Mouse (Mus musculus): ENCODE measurements around the gene 2510009E07Rik.
"Not testable (repeated sequence)": the region's sequence is repeated elsewhere in the genome, so short reads cannot be mapped to it uniquely, and the experiment has no call there.

The 2510009E07Rik gene

GRCm38 (mm10) chr16:21673651-21674050 lies 20.8 kb downstream of the 2510009E07Rik start:
- not testable (repeated sequence) for DNase-seq

DNA sequence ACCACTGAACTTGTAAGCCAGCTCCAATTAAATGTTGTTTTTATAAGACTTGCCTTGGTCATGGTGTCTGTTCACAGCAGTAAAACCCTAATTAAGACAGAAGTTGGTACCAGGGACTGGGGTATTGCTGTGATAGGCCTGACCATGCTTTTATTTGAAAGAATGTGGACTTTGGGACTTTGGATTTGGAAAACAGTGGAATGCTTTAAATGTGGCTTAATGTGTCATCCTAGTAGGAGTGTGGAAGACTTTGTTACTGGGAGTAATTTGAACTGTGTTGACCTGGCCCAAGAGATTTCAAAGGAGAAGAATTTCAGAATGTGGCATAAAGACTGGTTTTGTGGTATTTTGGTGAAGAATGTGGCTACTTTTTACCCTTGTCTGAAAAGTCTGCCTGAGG lies 21.4 kb downstream of the 2510009E07Rik start:
- not testable (repeated sequence) for DNase-seq

- no peak for DNase-seq
Observed at GRCm38 (mm10) chr16:21671878-21672277, 22.6 kb downstream of the 2510009E07Rik start.

GRCm38 (mm10) chr16:21665423-21665986 lies 29.0 kb downstream of the 2510009E07Rik start:
- no peak for DNase-seq

- no peak for DNase-seq
Observed at GRCm38 (mm10) chr16:21664633-21665363, 29.7 kb downstream of the 2510009E07Rik start.

GRCm38 (mm10) chr16:21655961-21656360 lies 38.5 kb downstream of the 2510009E07Rik start:
- no peak for DNase-seq

- DNase-seq: no peak
Observed at GRCm38 (mm10) chr16:21655291-21655690, 39.2 kb downstream of the 2510009E07Rik start.

GRCm38 (mm10) chr16:21654384-21654783 lies 40.1 kb downstream of the 2510009E07Rik start:
- DNase-seq: no peak

GRCm38 (mm10) chr16:21653151-21653550 lies 41.3 kb downstream of the 2510009E07Rik start:
- DNase-seq: no peak

GRCm38 (mm10) chr16:21651161-21651560 lies 43.3 kb downstream of the 2510009E07Rik start:
- no peak for DNase-seq

DNA sequence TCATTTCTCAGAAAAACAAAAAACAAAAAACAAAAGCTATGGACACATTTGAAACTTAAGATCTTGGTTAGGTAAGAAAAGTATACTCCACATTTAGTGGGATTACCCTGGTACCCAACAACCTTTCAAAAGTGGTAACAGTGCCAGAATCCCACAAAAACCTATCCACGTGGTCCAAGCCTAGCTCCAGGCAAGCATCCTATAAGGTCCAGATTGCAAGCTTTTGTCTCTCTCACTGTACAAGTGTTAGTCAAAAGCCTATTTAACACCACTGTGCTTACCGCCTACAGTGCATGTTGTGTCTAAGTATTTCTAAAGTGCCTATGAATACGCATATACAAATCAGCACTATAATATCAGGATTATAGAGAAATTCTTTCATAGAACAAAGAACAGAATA lies 44.2 kb downstream of the 2510009E07Rik start:
- no peak for DNase-seq

GRCm38 (mm10) chr16:21648800-21649199 lies 45.7 kb downstream of the 2510009E07Rik start:
- no peak for DNase-seq

- DNase-seq: no peak
Observed at GRCm38 (mm10) chr16:21646496-21646895, 48.0 kb downstream of the 2510009E07Rik start.

- DNase-seq: no peak
Observed at GRCm38 (mm10) chr16:21645915-21646314, 48.5 kb downstream of the 2510009E07Rik start.

- no peak for DNase-seq
Observed at GRCm38 (mm10) chr16:21644574-21644973, 49.9 kb downstream of the 2510009E07Rik start.

DNA sequence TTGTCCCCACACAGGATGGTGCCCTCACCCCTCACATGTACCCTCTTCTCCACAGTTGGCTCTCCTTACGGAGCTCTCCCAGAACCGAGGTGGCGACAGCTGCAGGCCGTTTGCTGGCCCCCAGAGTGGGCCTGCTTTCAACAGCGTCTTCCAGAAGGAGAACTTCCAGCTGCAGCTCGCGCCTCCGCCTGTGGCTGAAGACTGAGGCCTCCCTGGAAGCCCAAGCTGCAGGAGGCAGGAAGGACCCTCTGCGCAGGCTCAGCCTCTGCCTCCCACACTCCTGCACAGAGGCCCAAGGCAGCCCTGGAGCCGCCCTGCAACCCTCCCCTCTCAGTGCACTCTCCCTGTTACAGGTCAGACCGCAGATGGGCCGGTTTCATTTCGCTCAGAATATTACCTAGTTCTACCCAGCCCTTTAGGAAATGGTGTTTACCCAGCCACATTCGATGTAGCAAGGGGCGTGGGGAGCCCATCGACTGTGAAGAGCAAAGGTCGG lies 50.4 kb downstream of the 2510009E07Rik start:
- no peak for DNase-seq

- DNase-seq: no peak
Observed at GRCm38 (mm10) chr16:21643621-21644041, 50.8 kb downstream of the 2510009E07Rik start.

- no peak for DNase-seq
Observed at GRCm38 (mm10) chr16:21642906-21643305, 51.6 kb downstream of the 2510009E07Rik start.

DNA sequence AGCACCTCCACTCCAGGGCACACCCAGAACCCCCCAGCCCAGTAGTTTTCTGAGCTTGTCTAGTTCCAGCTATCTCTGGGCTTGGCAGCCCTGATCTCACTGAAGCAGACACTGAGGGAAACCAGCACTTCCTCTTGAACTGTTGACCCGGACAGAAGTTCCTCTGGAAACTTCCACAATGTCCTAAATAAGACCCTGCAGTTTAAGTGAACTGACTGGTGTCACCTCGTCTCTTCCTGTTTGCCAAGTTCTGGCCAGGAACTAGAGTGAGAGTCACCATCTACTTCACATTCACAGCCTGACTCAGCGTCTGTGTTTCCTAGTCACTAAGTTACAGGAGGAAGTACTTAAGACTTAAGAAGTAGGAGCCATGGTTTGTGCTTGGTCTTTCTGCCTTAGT lies 52.5 kb downstream of the 2510009E07Rik start:
- DNase-seq: no peak

DNA sequence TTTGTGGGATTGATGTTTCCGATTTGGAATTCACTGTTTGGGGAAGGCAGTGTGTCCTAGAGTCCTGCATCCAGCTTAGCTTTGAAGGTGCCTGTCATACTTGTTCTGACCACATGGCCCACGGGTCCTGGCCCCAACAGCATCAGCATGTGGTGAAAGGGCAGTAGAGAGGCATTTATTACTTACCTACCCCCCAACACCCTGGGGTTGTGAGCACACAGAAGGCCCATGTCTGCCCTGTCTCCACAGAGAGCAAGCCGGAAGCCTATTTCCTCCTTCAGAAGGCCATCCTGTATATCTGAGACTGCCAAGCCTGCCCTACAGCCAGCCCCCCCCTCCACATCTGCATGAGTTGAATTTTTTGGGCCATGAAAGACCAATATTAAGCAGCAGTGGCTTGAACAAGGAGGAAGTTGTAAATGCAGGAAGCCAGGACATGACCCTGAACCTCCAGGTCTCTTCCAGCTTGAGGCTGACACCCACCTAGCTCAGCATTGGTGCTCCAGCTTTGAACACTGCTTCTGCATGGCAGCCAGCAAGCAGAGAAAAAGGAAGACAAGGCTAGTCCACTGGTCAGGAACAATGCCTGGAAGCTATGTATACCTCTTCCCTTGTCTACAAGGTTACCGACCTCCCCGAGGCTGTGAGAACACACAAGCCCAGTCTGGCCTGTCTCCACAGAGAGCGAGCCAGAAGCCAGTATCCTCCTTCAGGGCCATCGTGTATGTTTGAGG lies 53.5 kb downstream of the 2510009E07Rik start:
- no peak for DNase-seq

DNA sequence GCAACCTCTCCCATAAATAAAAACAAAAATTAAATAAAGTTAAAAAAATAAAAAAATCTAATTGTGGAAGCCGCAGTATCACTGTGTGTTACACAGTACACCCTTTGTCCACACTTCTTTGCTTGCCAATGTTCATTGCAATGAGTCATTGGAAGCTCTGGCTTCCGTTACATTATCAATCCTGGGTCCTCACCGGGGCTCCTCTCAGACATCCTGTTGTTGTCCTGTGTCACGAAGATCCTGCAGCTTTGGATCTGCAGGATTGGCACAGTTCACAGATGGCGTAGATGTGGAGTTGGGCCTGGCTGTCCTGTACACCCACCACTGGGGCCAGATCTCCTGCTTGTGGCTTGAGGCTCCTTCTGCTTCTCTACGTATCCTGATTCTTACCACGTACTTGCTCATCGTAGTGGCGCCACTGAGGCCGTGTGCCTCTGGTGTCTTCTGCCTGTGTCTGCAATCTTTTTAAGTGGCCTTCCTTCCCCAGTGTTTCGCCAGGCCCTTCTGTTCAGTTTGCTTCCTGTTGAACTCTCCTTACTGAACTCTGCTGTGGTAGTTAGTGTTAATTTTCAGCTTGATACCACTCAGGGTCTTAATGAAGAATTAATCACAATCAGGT lies 57.2 kb downstream of the 2510009E07Rik start:
- DNase-seq: no peak

- no peak for DNase-seq
Observed at GRCm38 (mm10) chr16:21636156-21636853, 58.2 kb downstream of the 2510009E07Rik start.

DNA sequence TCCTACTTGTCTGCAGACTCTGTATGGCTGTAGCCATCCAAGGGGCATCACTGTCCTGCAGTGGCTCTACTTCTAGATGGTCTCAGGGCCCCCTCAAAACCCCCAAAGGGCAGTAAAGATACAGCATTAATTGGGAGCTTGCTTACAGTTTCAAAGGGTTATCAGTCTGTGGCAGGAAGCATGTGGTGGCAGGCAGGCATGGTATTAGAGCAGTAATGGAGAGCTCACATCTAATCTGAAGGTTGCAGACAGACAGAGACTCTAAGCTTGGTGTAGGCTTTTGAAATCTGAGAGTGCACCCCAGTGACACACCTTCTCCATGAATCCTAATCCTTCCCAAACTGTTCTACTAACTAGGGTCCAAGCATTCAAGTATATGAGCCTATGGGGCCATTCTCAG lies 60.0 kb downstream of the 2510009E07Rik start:
- DNase-seq: no peak

Data from right cerebral cortex, postnatal 4 days (tissue).